Mouse (Mus musculus): ENCODE data around the gene Cd9. TPM values are rescaled to one million over a fixed set of nuclear protein-coding genes. Genes with fewer than 3 reads are reported as not detected.
"Not testable (repeated sequence)": the region's sequence is repeated elsewhere in the genome, so short reads cannot be mapped to it uniquely, and the experiment has no call there.

Gene Cd9
- polyA plus RNA-seq, 1 experiment from 2014 or later: 52.3 TPM

GRCm38 (mm10) chr6:125495361-125495760 is 770 bp upstream of the Cd9 start:
- Histone ChIP-seq H3K9ac (no peak overlapping the region), H3K4me2 (peak overlapping the region; percentile 85; the same call in 1 of the 2 replicates), H3K36me3 (ENCODE audit: poor library complexity, severe bottlenecking) (no peaks in the 10 kb centered on the region), H3K27me3 (peaks cover 12% of the 10 kb centered on the region; the same call in 1 of the 2 replicates), H3K4me1 (peaks cover 13% of the 10 kb centered on the region; the same call in 1 of the 2 replicates), H3K9me3 (replicated peaks) (no peaks in the 10 kb centered on the region), H3K27ac (no peak overlapping the region), H3K4me3 (peak overlapping the region; percentile 65; the same call in 1 of the 2 replicates)
- ATAC-seq: no peak
- 69% methylated on average over 9 of the region's 9 CpGs for WGBS

- H3K4me3 ChIP-seq: peak overlapping the region; percentile 65; the same call in 1 of the 2 replicates
- H3K27ac ChIP-seq: no peak overlapping the region
- H3K4me1 ChIP-seq: peaks cover 13% of the 10 kb centered on the region; the same call in 1 of the 2 replicates
- H3K9me3 ChIP-seq (replicated peaks): no peaks in the 10 kb centered on the region
- no peak for ATAC-seq
- H3K4me2 ChIP-seq: peak overlapping the region; percentile 85
- H3K36me3 ChIP-seq (ENCODE audit: poor library complexity, severe bottlenecking): no peaks in the 10 kb centered on the region
- no peak overlapping the region for H3K9ac ChIP-seq
- peaks cover 12% of the 10 kb centered on the region; the same call in 1 of the 2 replicates for H3K27me3 ChIP-seq
- WGBS: 51% methylated on average over 5 of the region's 5 CpGs
Measured at GRCm38 (mm10) chr6:125493147-125493546, 1.4 kb downstream of the Cd9 start.

- Histone ChIP-seq H3K27me3 (peaks cover 12% of the 10 kb centered on the region; the same call in 1 of the 2 replicates), H3K4me3 (no peak overlapping the region), H3K9me3 (replicated peaks) (no peaks in the 10 kb centered on the region), H3K36me3 (ENCODE audit: poor library complexity, severe bottlenecking) (no peaks in the 10 kb centered on the region), H3K4me2 (peak overlapping the region; percentile 85), H3K4me1 (peaks cover 13% of the 10 kb centered on the region; the same call in 1 of the 2 replicates), H3K9ac (no peak overlapping the region), H3K27ac (no peak overlapping the region)
- WGBS: 90% methylated on average over 6 of the region's 6 CpGs
- no peak for ATAC-seq
Measured at GRCm38 (mm10) chr6:125492664-125493063, 1.9 kb downstream of the Cd9 start.

- Histone ChIP-seq H3K27ac (no peak overlapping the region), H3K9me3 (replicated peaks) (no peaks in the 10 kb centered on the region), H3K36me3 (ENCODE audit: poor library complexity, severe bottlenecking) (no peaks in the 10 kb centered on the region), H3K4me2 (no peak overlapping the region), H3K9ac (no peak overlapping the region), H3K4me1 (peaks cover 13% of the 10 kb centered on the region; the same call in 1 of the 2 replicates), H3K4me3 (no peak overlapping the region), H3K27me3 (peaks cover 12% of the 10 kb centered on the region; the same call in 1 of the 2 replicates)
- WGBS: 85% methylated on average over 9 of the region's 9 CpGs
- no peak for ATAC-seq
Measured at GRCm38 (mm10) chr6:125492033-125492432, 2.6 kb downstream of the Cd9 start.

- peaks cover 12% of the 10 kb centered on the region; the same call in 1 of the 2 replicates for H3K27me3 ChIP-seq
- no peak for ATAC-seq
- no peaks in the 10 kb centered on the region for H3K9me3 ChIP-seq (replicated peaks)
- H3K9ac ChIP-seq: no peak overlapping the region
- H3K27ac ChIP-seq: no peak overlapping the region
- no peak overlapping the region for H3K4me3 ChIP-seq
- no peaks in the 10 kb centered on the region for H3K36me3 ChIP-seq (ENCODE audit: poor library complexity, severe bottlenecking)
- WGBS: 89% methylated on average over 10 of the region's 10 CpGs
- H3K4me1 ChIP-seq: peaks cover 13% of the 10 kb centered on the region; the same call in 1 of the 2 replicates
- no peak overlapping the region for H3K4me2 ChIP-seq
Measured at GRCm38 (mm10) chr6:125491393-125491792, 3.2 kb downstream of the Cd9 start.

- Histone ChIP-seq H3K4me3 (no peak overlapping the region), H3K9me3 (replicated peaks) (no peaks in the 10 kb centered on the region), H3K9ac (no peak overlapping the region), H3K4me1 (peaks cover 13% of the 10 kb centered on the region; the same call in 1 of the 2 replicates), H3K27me3 (peaks cover 12% of the 10 kb centered on the region; the same call in 1 of the 2 replicates), H3K4me2 (no peak overlapping the region), H3K36me3 (ENCODE audit: poor library complexity, severe bottlenecking) (no peaks in the 10 kb centered on the region), H3K27ac (no peak overlapping the region)
- WGBS: 90% methylated on average over 11 of the region's 11 CpGs
- no peak for ATAC-seq
Measured at GRCm38 (mm10) chr6:125489881-125490559, 4.6 kb downstream of the Cd9 start.

- WGBS: 69% methylated on average over 4 of the region's 4 CpGs
- no peak overlapping the region for H3K4me2 ChIP-seq
Measured at GRCm38 (mm10) chr6:125485589-125485988, 9.0 kb downstream of the Cd9 start.

GRCm38 (mm10) chr6:125484721-125485120 is 9.9 kb downstream of the Cd9 start:
- 97% methylated on average over 2 of the region's 2 CpGs for WGBS
- H3K4me2 ChIP-seq: no peak overlapping the region
- no peaks in the 10 kb centered on the region for H3K27me3 ChIP-seq
- no peak overlapping the region for H3K9ac ChIP-seq
- H3K36me3 ChIP-seq (ENCODE audit: poor library complexity, severe bottlenecking): no peaks in the 10 kb centered on the region
- H3K27ac ChIP-seq: no peak overlapping the region
- no peak for ATAC-seq
- peaks cover 13% of the 10 kb centered on the region for H3K4me1 ChIP-seq
- H3K4me3 ChIP-seq: no peak overlapping the region
- no peaks in the 10 kb centered on the region for H3K9me3 ChIP-seq (replicated peaks)

More at GRCm38 (mm10) chr6:125485589-125485988, 9.0 kb downstream of the Cd9 start:
- Histone ChIP-seq H3K9me3 (replicated peaks) (no peaks in the 10 kb centered on the region), H3K27me3 (no peaks in the 10 kb centered on the region), H3K9ac (no peak overlapping the region), H3K27ac (no peak overlapping the region), H3K4me1 (peaks cover 7% of the 10 kb centered on the region), H3K4me3 (no peak overlapping the region), H3K36me3 (ENCODE audit: poor library complexity, severe bottlenecking) (no peaks in the 10 kb centered on the region)
- ATAC-seq: no peak

GRCm38 (mm10) chr6:125484313-125484660 is 10.3 kb downstream of the Cd9 start:
- H3K4me3 ChIP-seq; H3K36me3 ChIP-seq (ENCODE audit: poor library complexity, severe bottlenecking); H3K4me2 ChIP-seq; H3K9ac ChIP-seq; H3K27ac ChIP-seq; H3K27me3 ChIP-seq; ATAC-seq; H3K9me3 ChIP-seq (replicated peaks): not testable (repeated sequence)
- H3K4me1 ChIP-seq: peaks cover 13% of the 10 kb centered on the region
- 93% methylated on average over 10 of the region's 10 CpGs for WGBS

- H3K4me2 ChIP-seq: no peak overlapping the region
- peaks cover 13% of the 10 kb centered on the region for H3K4me1 ChIP-seq
- no peaks in the 10 kb centered on the region for H3K9me3 ChIP-seq (replicated peaks)
- no peak overlapping the region for H3K9ac ChIP-seq
- no peaks in the 10 kb centered on the region for H3K36me3 ChIP-seq (ENCODE audit: poor library complexity, severe bottlenecking)
- no peak for ATAC-seq
- H3K27me3 ChIP-seq: no peaks in the 10 kb centered on the region
- WGBS: 93% methylated on average over 12 of the region's 12 CpGs
- H3K27ac ChIP-seq: no peak overlapping the region
- no peak overlapping the region for H3K4me3 ChIP-seq
Measured at GRCm38 (mm10) chr6:125483515-125484312, 10.9 kb downstream of the Cd9 start.

GRCm38 (mm10) chr6:125482427-125482831 is 12.2 kb downstream of the Cd9 start:
- H3K36me3 ChIP-seq (ENCODE audit: poor library complexity, severe bottlenecking): no peaks in the 10 kb centered on the region
- WGBS: 56% methylated on average over 5 of the region's 5 CpGs
- H3K27me3 ChIP-seq: no peaks in the 10 kb centered on the region
- no peak overlapping the region for H3K27ac ChIP-seq
- no peak overlapping the region for H3K9ac ChIP-seq
- H3K4me3 ChIP-seq: no peak overlapping the region
- H3K4me2 ChIP-seq: no peak overlapping the region
- ATAC-seq: no peak
- no peaks in the 10 kb centered on the region for H3K9me3 ChIP-seq (replicated peaks)
- H3K4me1 ChIP-seq: peaks cover 13% of the 10 kb centered on the region
